Mouse (Mus musculus): ENCODE measurements around the gene Hnrnpul1. TPM values are rescaled to one million over a fixed set of nuclear protein-coding genes. Genes with fewer than 3 reads are reported as not detected.

Gene Hnrnpul1
- polyA plus RNA-seq, 1 experiment, result 543 TPM

DNA sequence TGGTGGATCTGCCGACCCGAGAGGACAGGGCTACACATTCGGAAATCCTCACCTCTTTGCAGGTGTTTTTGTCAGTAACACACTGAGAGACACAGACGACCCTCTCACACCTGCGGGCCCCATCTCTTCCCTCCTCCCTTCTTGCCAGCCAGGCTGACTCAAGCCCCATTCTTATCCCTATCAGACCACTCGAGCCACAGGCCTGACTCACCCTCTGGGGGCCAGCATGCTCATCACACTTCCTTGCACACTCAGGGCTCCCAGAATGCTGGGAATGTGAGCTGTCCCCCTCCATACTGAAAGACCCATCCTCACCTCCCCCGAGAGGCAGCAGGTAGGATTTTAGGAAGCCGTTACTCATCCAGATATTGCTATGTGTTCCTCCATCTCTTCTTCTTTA lies 29.2 kb upstream of the Hnrnpul1 start:
- TF ChIP-seq GATA1 (IDR thresholded peaks at IDR 0.05; ENCODE audit: low read length), result no peak

- no peak for TF ChIP-seq GATA1 (IDR thresholded peaks at IDR 0.05; ENCODE audit: low read length)
These were observed 28.2 kb upstream of the Hnrnpul1 start for GRCm38 (mm10) chr7:25782744-25783143.

- no peak for TF ChIP-seq GATA1 (IDR thresholded peaks at IDR 0.05; ENCODE audit: low read length)
These were observed 27.5 kb upstream of the Hnrnpul1 start for GRCm38 (mm10) chr7:25781937-25782610.

- TF ChIP-seq GATA1 (IDR thresholded peaks at IDR 0.05; ENCODE audit: low read length), result no peak
These were observed 26.9 kb upstream of the Hnrnpul1 start for GRCm38 (mm10) chr7:25781321-25781936.

DNA sequence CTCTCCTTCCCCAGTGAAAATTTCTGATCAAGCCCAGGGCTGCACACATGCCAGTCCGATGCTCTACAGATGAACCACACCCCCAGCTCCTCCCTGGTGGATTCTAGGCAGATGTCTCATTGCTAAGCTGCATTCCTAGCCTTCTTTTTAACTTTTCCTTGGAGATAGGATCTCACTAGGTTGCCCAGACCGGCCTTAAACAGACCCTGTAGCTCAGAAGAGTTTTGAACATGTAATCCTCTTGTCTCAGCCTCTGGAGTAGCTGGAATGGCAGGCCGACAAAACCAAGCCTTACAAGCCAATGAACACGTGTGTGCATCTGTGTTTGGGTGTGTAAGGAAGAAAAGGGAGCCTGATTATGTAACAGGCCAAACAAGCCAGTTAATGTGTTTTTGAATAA lies 26.2 kb upstream of the Hnrnpul1 start:
- TF ChIP-seq GATA1 (IDR thresholded peaks at IDR 0.05; ENCODE audit: low read length), result no peak

DNA sequence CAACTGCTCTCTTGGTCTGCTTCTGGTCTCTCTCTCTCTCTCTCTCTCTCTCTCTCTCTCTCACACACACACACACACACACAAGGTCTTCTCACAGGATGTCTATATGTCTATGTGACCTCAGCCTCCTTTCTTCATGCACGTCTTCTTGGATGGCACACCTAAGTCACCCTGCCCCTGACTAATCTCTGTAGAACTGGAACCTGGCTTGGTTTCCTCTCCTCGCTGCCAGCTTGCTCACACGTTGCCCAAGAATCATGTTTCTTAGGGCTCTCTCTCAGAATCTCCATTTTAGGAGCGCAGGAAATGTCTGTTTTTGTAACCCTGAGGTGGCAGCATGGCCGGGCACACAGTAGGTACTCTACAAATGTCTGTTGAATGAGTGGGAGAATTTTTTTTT lies 25.5 kb upstream of the Hnrnpul1 start:
- TF ChIP-seq GATA1 (IDR thresholded peaks at IDR 0.05; ENCODE audit: low read length), result no peak

DNA sequence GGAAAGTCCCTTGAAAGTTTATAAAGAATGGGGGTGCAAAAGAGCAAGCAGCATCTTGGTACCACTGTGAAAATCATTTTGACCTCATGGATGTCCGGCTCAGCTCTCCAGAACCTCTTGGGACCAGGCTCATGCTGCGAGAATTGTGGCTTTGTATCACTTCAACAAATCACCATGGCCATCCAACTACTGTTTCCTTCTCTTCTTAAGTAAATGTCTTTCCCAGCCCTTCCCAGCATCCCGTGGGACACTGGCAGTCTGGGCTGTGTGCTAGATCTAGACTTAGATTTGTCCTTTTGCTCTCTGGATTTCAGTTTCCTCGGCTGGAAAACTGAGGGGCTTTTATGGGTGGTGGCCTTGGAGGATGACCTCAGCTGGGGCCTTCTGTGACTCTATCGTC lies 13.7 kb upstream of the Hnrnpul1 start:
- no peak for TF ChIP-seq GATA1 (IDR thresholded peaks at IDR 0.05; ENCODE audit: low read length)

DNA sequence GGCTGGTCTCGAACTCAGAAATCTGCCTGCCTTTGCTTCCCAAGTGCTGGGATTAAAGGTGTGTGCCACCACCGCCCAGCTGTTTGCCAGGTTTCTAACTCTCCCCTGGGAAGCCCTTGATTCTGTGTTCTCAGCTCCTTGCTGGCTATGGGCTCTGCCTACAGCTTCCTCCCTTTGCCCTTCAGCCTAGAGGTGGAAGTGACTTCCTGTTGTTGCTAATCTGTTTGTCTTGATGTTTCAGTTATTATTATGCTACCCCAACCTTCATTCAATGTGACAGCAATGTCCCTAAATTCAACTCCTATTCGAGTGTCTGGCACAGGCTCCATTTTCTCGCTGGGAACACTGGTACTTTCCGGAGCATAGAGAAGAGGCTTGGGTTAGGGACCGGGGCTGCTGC lies 11.6 kb upstream of the Hnrnpul1 start:
- no peak for TF ChIP-seq GATA1 (IDR thresholded peaks at IDR 0.05; ENCODE audit: low read length)

GRCm38 (mm10) chr7:25764221-25764620 lies 9.7 kb upstream of the Hnrnpul1 start:
- TF ChIP-seq GATA1 (IDR thresholded peaks at IDR 0.05; ENCODE audit: low read length), result no peak

GRCm38 (mm10) chr7:25763678-25764077 lies 9.1 kb upstream of the Hnrnpul1 start:
- no peak for TF ChIP-seq GATA1 (IDR thresholded peaks at IDR 0.05; ENCODE audit: low read length)

GRCm38 (mm10) chr7:25761354-25761753 lies 6.8 kb upstream of the Hnrnpul1 start:
- no peak for TF ChIP-seq GATA1 (IDR thresholded peaks at IDR 0.05; ENCODE audit: low read length)

GRCm38 (mm10) chr7:25756011-25756410 lies 1.5 kb upstream of the Hnrnpul1 start:
- TF ChIP-seq GATA1 (IDR thresholded peaks at IDR 0.05; ENCODE audit: low read length), result no peak

DNA sequence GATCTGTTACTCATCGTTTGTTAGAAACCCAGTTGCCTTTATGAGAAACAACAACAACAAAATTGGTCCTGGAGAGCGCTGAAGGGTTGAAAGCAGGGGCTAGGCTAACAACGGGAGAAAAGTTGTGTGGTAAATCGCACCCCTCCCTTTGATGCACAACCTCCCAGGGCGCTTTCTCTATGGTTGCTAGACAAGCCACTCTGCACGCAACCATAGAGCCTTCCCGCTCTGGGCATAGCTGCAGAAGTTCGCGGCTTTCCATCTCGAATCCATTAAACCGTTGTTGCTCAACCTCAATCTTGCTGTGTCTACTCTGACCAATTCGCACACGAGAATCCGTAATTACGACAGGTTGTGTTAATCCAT lies 894 bp upstream of the Hnrnpul1 start:
- TF ChIP-seq GATA1 (IDR thresholded peaks at IDR 0.05; ENCODE audit: low read length), result no peak

GRCm38 (mm10) chr7:25754439-25754737 lies 169 bp downstream of the Hnrnpul1 start:
- TF ChIP-seq GATA1 (IDR thresholded peaks at IDR 0.05; ENCODE audit: low read length), result no peak

DNA sequence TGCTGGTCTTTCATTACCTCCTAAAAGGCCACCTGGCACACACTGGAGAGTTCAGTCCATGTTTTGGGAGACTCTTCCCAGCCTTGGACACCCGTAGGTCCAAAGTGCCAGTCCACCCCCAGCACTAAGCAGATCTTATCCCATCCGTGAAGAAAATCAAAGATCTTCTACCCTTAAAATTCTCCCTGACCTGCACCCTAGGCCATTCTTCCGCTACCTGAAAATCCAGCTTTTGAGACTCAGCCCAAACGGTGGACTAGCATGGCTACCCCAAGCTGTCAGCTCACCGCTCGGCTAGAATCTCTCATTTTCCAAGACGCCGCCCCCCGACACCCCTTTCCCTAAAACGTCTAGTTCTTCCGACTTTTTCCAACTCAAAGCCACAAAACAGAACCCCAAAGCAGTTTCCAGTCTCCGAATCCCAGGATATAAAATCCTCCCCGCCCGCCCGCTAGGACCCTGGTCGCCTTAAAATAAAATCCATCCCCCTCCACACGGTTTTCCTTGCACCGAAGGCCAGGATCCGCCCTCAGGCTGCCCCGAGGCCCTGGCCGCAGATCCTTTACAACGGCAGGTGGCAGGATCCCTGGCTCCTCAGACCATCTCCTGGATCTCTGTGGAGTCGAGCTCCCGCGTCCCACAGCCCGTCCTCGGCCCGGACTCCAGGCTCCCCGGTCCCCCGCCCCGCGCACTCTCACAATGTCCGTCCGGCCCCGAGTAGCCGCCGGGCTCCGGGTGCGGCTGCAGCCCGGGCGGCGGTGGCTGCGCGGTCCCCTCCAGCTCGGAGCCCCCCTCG lies 716 bp downstream of the Hnrnpul1 start:
- no peak for TF ChIP-seq GATA1 (IDR thresholded peaks at IDR 0.05; ENCODE audit: low read length)

- TF ChIP-seq GATA1 (IDR thresholded peaks at IDR 0.05; ENCODE audit: low read length), result no peak
These were observed 1.5 kb downstream of the Hnrnpul1 start for GRCm38 (mm10) chr7:25753076-25753475.

GRCm38 (mm10) chr7:25746844-25747243 lies 7.7 kb downstream of the Hnrnpul1 start:
- TF ChIP-seq GATA1 (IDR thresholded peaks at IDR 0.05; ENCODE audit: low read length), result no peak

All from G1E-ER4 (cell line).